Mouse (Mus musculus) hindbrain, embryonic 12.5 days (tissue): ENCODE measurements around the gene 1600014C23Rik. TPM values are rescaled to one million over a fixed set of nuclear protein-coding genes. Genes with fewer than 3 reads are reported as not detected.

Source experiments
- ATAC-seq: fragments of 200-750 bp; cut with Nextera tagmentation; 2 replicates; pipeline ENCODE4 v1.8.0; 2017; ENCODE audit warnings: moderate TSS enrichment; ENCODE audit not compliant: low FRiP score
- H3K27ac ChIP-seq: fragments of 300-500 bp; sonication (generic); 2 replicates; pipeline ENCODE4 v1.5.1; 2016; ENCODE audit warnings: mild to moderate bottlenecking
- H3K27me3 ChIP-seq: fragments of 300-500 bp; sonication (generic); 2 replicates; pipeline ENCODE4 v1.6.1; 2016; ENCODE audit warnings: mild to moderate bottlenecking
- H3K36me3 ChIP-seq: fragments of 300-500 bp; sonication (generic); 2 replicates; pipeline ENCODE4 v1.6.1; 2016; ENCODE audit warnings: mild to moderate bottlenecking
- H3K4me1 ChIP-seq: fragments of 300-500 bp; sonication (generic); 2 replicates; pipeline ENCODE4 v1.6.1; 2016
- H3K4me2 ChIP-seq: fragments of 300-500 bp; sonication (generic); replicated peaks from 2 replicates; pipeline ENCODE4 v1.6.1; 2016; ENCODE audit warnings: mild to moderate bottlenecking
- H3K4me3 ChIP-seq: fragments of 300-500 bp; sonication (generic); 2 replicates; pipeline ENCODE4 v1.5.1; 2016; ENCODE audit warnings: mild to moderate bottlenecking
- H3K9ac ChIP-seq: fragments of 300-500 bp; sonication (generic); 2 replicates; pipeline ENCODE4 v1.6.1; 2016; ENCODE audit warnings: mild to moderate bottlenecking, moderate library complexity
- H3K9me3 ChIP-seq: fragments of 300-500 bp; sonication (generic); replicated peaks from 2 replicates; pipeline ENCODE4 v1.6.1; 2016; ENCODE audit warnings: mild to moderate bottlenecking
- WGBS: fragments of 180-500 bp; shearing (Covaris S2); methylation state at CpG from one replicate; pipeline ENCODE4 v1.1.7; 2016; 5-methylcytosine and 5-hydroxymethylcytosine counted together
- polyA plus RNA-seq: library from polyadenylated mRNA; unstranded; fragments of >200 nt; fragmentation: Nextera tagmentation; extraction: Ambion mirVana; gene quantifications from 2 replicates; pipeline ENCODE4 v1.2.1, GENCODE M21; 2016

Gene 1600014C23Rik
- polyA plus RNA-seq, 1 experiment from 2014 or later: not detected

GRCm38 (mm10) chr17:45734333-45734732 lies 689 bp upstream of the 1600014C23Rik start:
- H3K4me1 ChIP-seq: peaks cover 40% of the 10 kb centered on the region
- 8% methylated on average over 3 of the region's 3 CpGs for WGBS
- peak overlapping the region; percentile 28 for H3K4me3 ChIP-seq

GRCm38 (mm10) chr17:45733038-45733734 lies 458 bp downstream of the 1600014C23Rik start:
- H3K4me3 ChIP-seq: no peak overlapping the region
- ATAC-seq: peak; percentile 5; the same call in 1 of the 2 replicates
- H3K27me3 ChIP-seq: peaks cover 17% of the 10 kb centered on the region
- H3K9me3 ChIP-seq: no peaks in the 10 kb centered on the region
- 66% methylated on average over 19 of the region's 19 CpGs for WGBS
- H3K27ac ChIP-seq: no peak overlapping the region
- peak overlapping the region; percentile 56; the same call in 1 of the 2 replicates for H3K9ac ChIP-seq
- H3K4me1 ChIP-seq: peaks cover 40% of the 10 kb centered on the region
- peak overlapping the region; percentile 67 for H3K4me2 ChIP-seq
- no peaks in the 10 kb centered on the region for H3K36me3 ChIP-seq

More at GRCm38 (mm10) chr17:45734333-45734732, 689 bp upstream of the 1600014C23Rik start:
- Histone ChIP-seq H3K9me3 (no peaks in the 10 kb centered on the region), H3K36me3 (no peaks in the 10 kb centered on the region), H3K27me3 (peaks cover 17% of the 10 kb centered on the region), H3K9ac (peak overlapping the region; percentile 56; the same call in 1 of the 2 replicates), H3K27ac (peak overlapping the region; percentile 71), H3K4me2 (peak overlapping the region; percentile 67)
- no peak for ATAC-seq

GRCm38 (mm10) chr17:45731172-45731864 lies 2.3 kb downstream of the 1600014C23Rik start:
- no peak overlapping the region for H3K9ac ChIP-seq
- 24% methylated on average over 9 of the region's 9 CpGs for WGBS
- no peak overlapping the region for H3K4me3 ChIP-seq
- H3K27me3 ChIP-seq: peaks cover 17% of the 10 kb centered on the region
- no peaks in the 10 kb centered on the region for H3K36me3 ChIP-seq
- no peaks in the 10 kb centered on the region for H3K9me3 ChIP-seq
- H3K4me1 ChIP-seq: peaks cover 34% of the 10 kb centered on the region
- ATAC-seq: 0 out of 2 replicates have a peak, but pooled peaks have one; percentile 3
- no peak overlapping the region for H3K4me2 ChIP-seq
- no peak overlapping the region; the same call in 1 of the 2 replicates for H3K27ac ChIP-seq

GRCm38 (mm10) chr17:45730696-45731095 lies 2.9 kb downstream of the 1600014C23Rik start:
- Histone ChIP-seq H3K4me1 (peaks cover 28% of the 10 kb centered on the region), H3K9ac (no peak overlapping the region), H3K4me2 (no peak overlapping the region), H3K4me3 (no peak overlapping the region), H3K9me3 (no peaks in the 10 kb centered on the region), H3K27me3 (peaks cover 17% of the 10 kb centered on the region), H3K27ac (no peak overlapping the region), H3K36me3 (no peaks in the 10 kb centered on the region)
- no peak for ATAC-seq
- WGBS: 79% methylated on average over 4 of the region's 4 CpGs

GRCm38 (mm10) chr17:45729387-45729786 lies 4.3 kb downstream of the 1600014C23Rik start:
- peaks cover 17% of the 10 kb centered on the region for H3K27me3 ChIP-seq
- no peak overlapping the region for H3K27ac ChIP-seq
- H3K9me3 ChIP-seq: no peaks in the 10 kb centered on the region
- ATAC-seq: no peak
- 57% methylated on average over 10 of the region's 10 CpGs for WGBS
- H3K4me1 ChIP-seq: peaks cover 16% of the 10 kb centered on the region
- H3K4me2 ChIP-seq: no peak overlapping the region
- no peak overlapping the region for H3K4me3 ChIP-seq
- H3K9ac ChIP-seq: no peak overlapping the region
- no peaks in the 10 kb centered on the region for H3K36me3 ChIP-seq

- Histone ChIP-seq H3K27me3 (peaks cover 15% of the 10 kb centered on the region), H3K4me1 (peaks cover 10% of the 10 kb centered on the region), H3K27ac (no peak overlapping the region), H3K4me3 (no peak overlapping the region), H3K36me3 (no peaks in the 10 kb centered on the region), H3K4me2 (no peak overlapping the region), H3K9me3 (no peaks in the 10 kb centered on the region), H3K9ac (no peak overlapping the region)
- 56% methylated on average over 8 of the region's 8 CpGs for WGBS
- ATAC-seq: no peak
Observed at GRCm38 (mm10) chr17:45727983-45728723, 5.5 kb downstream of the 1600014C23Rik start.

- Histone ChIP-seq H3K36me3 (no peaks in the 10 kb centered on the region), H3K27me3 (peaks cover 8% of the 10 kb centered on the region), H3K4me2 (no peak overlapping the region), H3K27ac (no peak overlapping the region), H3K9ac (no peak overlapping the region), H3K4me3 (no peak overlapping the region), H3K9me3 (no peaks in the 10 kb centered on the region), H3K4me1 (peaks cover 10% of the 10 kb centered on the region)
- no peak for ATAC-seq
- 94% methylated on average over 2 of the region's 2 CpGs for WGBS
Observed at GRCm38 (mm10) chr17:45727481-45727880, 6.2 kb downstream of the 1600014C23Rik start.

GRCm38 (mm10) chr17:45726249-45726648 lies 7.4 kb downstream of the 1600014C23Rik start:
- Histone ChIP-seq H3K27me3 (no peaks in the 10 kb centered on the region), H3K27ac (no peak overlapping the region), H3K9ac (0 out of 2 replicates have a peak overlapping the region, but pooled peaks have one; percentile 6), H3K4me2 (no peak overlapping the region), H3K4me1 (peaks cover 13% of the 10 kb centered on the region), H3K9me3 (no peaks in the 10 kb centered on the region), H3K4me3 (no peak overlapping the region), H3K36me3 (no peaks in the 10 kb centered on the region)
- no peak for ATAC-seq
- WGBS: 72% methylated on average over 7 of the region's 7 CpGs

- Histone ChIP-seq H3K4me1 (peaks cover 13% of the 10 kb centered on the region), H3K36me3 (no peaks in the 10 kb centered on the region), H3K27me3 (no peaks in the 10 kb centered on the region), H3K4me3 (0 out of 2 replicates have a peak overlapping the region, but pooled peaks have one; percentile 47), H3K4me2 (no peak overlapping the region), H3K9ac (no peak overlapping the region; the same call in 1 of the 2 replicates), H3K27ac (no peak overlapping the region), H3K9me3 (0 out of 2 replicates have a peak, but pooled peaks cover 4% of the 10 kb centered on the region)
- WGBS: 81% methylated on average over 10 of the region's 10 CpGs
- ATAC-seq: peak; percentile 26
Observed at GRCm38 (mm10) chr17:45724574-45724921, 9.1 kb downstream of the 1600014C23Rik start.

GRCm38 (mm10) chr17:45723732-45724573 lies 9.7 kb downstream of the 1600014C23Rik start:
- WGBS: 5% methylated on average over 25 of the region's 25 CpGs
- peaks cover 13% of the 10 kb centered on the region for H3K4me1 ChIP-seq
- no peaks in the 10 kb centered on the region for H3K36me3 ChIP-seq
- H3K4me2 ChIP-seq: peak overlapping the region; percentile 61
- ATAC-seq: peak; percentile 69
- H3K9ac ChIP-seq: peak overlapping the region; percentile 66
- peak overlapping the region; percentile 47 for H3K4me3 ChIP-seq
- H3K9me3 ChIP-seq: 0 out of 2 replicates have a peak, but pooled peaks cover 4% of the 10 kb centered on the region
- H3K27ac ChIP-seq: peak overlapping the region; percentile 85
- H3K27me3 ChIP-seq: no peaks in the 10 kb centered on the region

- Histone ChIP-seq H3K27ac (no peak overlapping the region), H3K4me2 (no peak overlapping the region), H3K9me3 (0 out of 2 replicates have a peak, but pooled peaks cover 4% of the 10 kb centered on the region), H3K4me1 (peaks cover 9% of the 10 kb centered on the region), H3K4me3 (no peak overlapping the region), H3K9ac (no peak overlapping the region), H3K36me3 (no peaks in the 10 kb centered on the region), H3K27me3 (no peaks in the 10 kb centered on the region)
- ATAC-seq: no peak
- 8% methylated on average over 10 of the region's 10 CpGs for WGBS
Observed at GRCm38 (mm10) chr17:45718323-45718722, 15.3 kb downstream of the 1600014C23Rik start.
